Mouse (Mus musculus) E14TG2a.4 (cell line): ENCODE results near the gene Rmnd5b.

Experiments used
- CTCF ChIP-seq: conservative IDR thresholded peaks from 2 replicates; pipeline ENCODE4 v1.5.1; 2014; ENCODE audit warnings: low read length
- NANOG ChIP-seq: IDR thresholded peaks from 2 replicates; pipeline ENCODE4 v1.6.1; 2014; ENCODE audit warnings: borderline replicate concordance, low read length, mixed read lengths
- POU5F1 ChIP-seq: IDR thresholded peaks from 2 replicates; pipeline ENCODE4 v1.6.1; 2014; ENCODE audit warnings: low read length, borderline replicate concordance

DNA sequence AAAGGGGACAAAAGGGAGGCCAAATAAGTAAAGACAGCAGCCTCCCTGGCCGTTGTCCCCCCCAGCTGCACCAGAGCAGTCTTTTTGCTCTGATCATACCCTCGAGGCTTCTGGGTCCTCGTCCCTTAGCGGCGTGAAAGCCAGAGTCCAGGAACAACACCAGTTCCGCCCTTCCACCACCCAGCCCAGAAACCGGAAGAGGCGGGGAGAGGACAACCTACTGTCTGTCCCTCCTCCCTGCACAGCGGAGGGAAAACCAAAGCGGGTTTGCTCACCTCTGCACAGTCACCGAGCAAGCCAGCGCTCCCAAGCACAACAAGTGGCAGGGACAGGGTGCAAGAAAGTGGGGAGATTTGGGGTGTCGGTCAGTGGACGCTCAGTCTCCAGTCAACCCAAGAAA lies 20.1 kb downstream of the Rmnd5b start:
- TF ChIP-seq CTCF (no peak), POU5F1 (no peak), NANOG (no peak)
